Mouse (Mus musculus) myocyte (in vitro differentiated cells): ENCODE results near the gene Jakmip3.

Experiments used
- E2F4 ChIP-seq: IDR thresholded peaks from one replicate; pipeline ENCODE4 v1.6.1; 2011; ENCODE audit warnings: mild to moderate bottlenecking, control low read depth, moderate library complexity; ENCODE audit not compliant: insufficient read depth
- MAX ChIP-seq: IDR thresholded peaks from one replicate; pipeline ENCODE4 v1.6.1; 2011; ENCODE audit warnings: low read depth, mild to moderate bottlenecking, control low read depth
- MYOD1 ChIP-seq, 3 experiments: IDR thresholded peaks; one replicate each; pipeline ENCODE4 v1.6.1; 2011; ENCODE audit warnings: control low read depth in 2 of 3, low read depth in 2 of 3, mild to moderate bottlenecking in 2 of 3, moderate library complexity in 1 of 3; ENCODE audit not compliant: insufficient read length in 2 of 3, control insufficient read depth in 1 of 3
- MYOG ChIP-seq, 3 experiments: IDR thresholded peaks; one replicate each; pipeline ENCODE4 v1.6.1; 2011; ENCODE audit warnings: control low read depth in 2 of 3, low read depth in 2 of 3, mild to moderate bottlenecking in 2 of 3; ENCODE audit not compliant: insufficient read length in 2 of 3, control insufficient read depth in 1 of 3, insufficient read depth in 1 of 3
- POLR2A ChIP-seq: IDR thresholded peaks from one replicate; pipeline ENCODE4 v1.6.1; 2011; ENCODE audit warnings: low read depth, mild to moderate bottlenecking, control low read depth, moderate library complexity; ENCODE audit not compliant: insufficient read length
- POLR2AphosphoS2 ChIP-seq: IDR thresholded peaks from one replicate; pipeline ENCODE4 v1.6.1; 2011; ENCODE audit warnings: low read depth, control low read depth; ENCODE audit not compliant: insufficient read length
- REST ChIP-seq: IDR thresholded peaks from one replicate; pipeline ENCODE4 v1.6.1; 2011; ENCODE audit warnings: mild to moderate bottlenecking, control low read depth, moderate library complexity; ENCODE audit not compliant: insufficient read depth, insufficient read length
- SRF ChIP-seq: IDR thresholded peaks from one replicate; pipeline ENCODE4 v1.6.1; 2011; ENCODE audit warnings: low read depth; ENCODE audit not compliant: control insufficient read depth, insufficient read length
- TCF12 ChIP-seq: IDR thresholded peaks from one replicate; pipeline ENCODE4 v1.6.1; 2011; ENCODE audit warnings: mild to moderate bottlenecking, control low read depth; ENCODE audit not compliant: poor library complexity, insufficient read depth, severe bottlenecking
- TCF3 ChIP-seq: IDR thresholded peaks from one replicate; pipeline ENCODE4 v1.6.1; 2011; ENCODE audit warnings: low read depth, control low read depth; ENCODE audit not compliant: insufficient read length
- USF1 ChIP-seq: IDR thresholded peaks from one replicate; pipeline ENCODE4 v1.6.1; 2011; ENCODE audit warnings: low read depth, mild to moderate bottlenecking, control low read depth, moderate library complexity

DNA sequence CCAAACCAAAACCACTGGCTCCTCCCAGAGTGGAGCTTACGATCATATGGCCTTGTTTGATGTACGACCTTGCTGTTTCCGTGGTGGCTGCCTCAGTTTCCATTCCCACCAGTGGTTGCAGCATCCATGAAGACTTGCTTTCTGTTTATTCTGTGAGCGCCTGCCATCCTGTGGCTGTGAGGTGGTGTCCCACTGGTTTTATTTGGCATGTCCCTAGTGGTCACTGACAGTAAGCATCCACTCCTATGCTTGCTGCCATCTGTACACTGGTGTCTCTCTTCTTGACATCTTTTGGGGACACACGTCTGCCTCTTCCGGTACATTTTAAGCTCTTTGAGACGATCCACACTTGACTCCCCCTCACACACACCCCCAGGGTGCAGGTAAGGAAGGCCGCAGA, 7.2 kb downstream of the Jakmip3 start:
- TF ChIP-seq E2F4, result no peak
- no peak for TF ChIP-seq POLR2A
- TF ChIP-seq POLR2AphosphoS2, result no peak
- no peak for TF ChIP-seq MYOD1 (IDR thresholded peaks at IDR 0.05; ENCODE audit: control insufficient read depth in 1 of 3, insufficient read length in 2 of 3, low read depth in 2 of 3)
- no peak for TF ChIP-seq TCF12
- no peak for TF ChIP-seq TCF3
- TF ChIP-seq SRF, result no peak
- TF ChIP-seq USF1, result no peak
- no peak for TF ChIP-seq MAX
- TF ChIP-seq REST, result no peak
- no peak for TF ChIP-seq MYOG (IDR thresholded peaks at IDR 0.05; ENCODE audit: control insufficient read depth in 1 of 3, insufficient read depth in 1 of 3, insufficient read length in 2 of 3, low read depth in 2 of 3)
